Mouse (Mus musculus): ENCODE data around the gene Efemp2.

The Efemp2 gene

DNA sequence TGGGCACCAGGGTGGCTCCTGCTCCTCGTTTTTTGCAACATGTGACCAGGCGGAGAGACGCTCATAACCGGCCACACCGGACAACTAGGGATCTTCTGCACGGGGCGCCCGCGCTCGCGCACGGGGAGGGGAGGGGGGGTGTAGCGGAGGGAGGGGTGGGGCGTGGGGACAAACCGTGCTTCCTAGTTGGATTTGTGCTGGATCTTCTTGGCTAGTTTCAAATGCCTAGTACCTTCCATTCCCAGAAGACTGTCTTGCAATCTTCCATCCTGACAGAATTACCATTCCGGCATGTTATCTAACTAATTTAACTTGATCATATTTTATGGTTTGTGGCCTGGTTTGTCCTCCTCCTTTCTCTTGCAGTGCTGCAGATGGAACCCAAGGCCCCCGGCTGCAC lies 29.9 kb downstream of the Efemp2 start, which contains the start of gene 1700020D05Rik:
TSS of gene 1700020D05Rik (minus strand) at position 101 of the 400 bp plus-strand sequence.
- no peak for DNase-seq (ENCODE audit: low read depth)

DNA sequence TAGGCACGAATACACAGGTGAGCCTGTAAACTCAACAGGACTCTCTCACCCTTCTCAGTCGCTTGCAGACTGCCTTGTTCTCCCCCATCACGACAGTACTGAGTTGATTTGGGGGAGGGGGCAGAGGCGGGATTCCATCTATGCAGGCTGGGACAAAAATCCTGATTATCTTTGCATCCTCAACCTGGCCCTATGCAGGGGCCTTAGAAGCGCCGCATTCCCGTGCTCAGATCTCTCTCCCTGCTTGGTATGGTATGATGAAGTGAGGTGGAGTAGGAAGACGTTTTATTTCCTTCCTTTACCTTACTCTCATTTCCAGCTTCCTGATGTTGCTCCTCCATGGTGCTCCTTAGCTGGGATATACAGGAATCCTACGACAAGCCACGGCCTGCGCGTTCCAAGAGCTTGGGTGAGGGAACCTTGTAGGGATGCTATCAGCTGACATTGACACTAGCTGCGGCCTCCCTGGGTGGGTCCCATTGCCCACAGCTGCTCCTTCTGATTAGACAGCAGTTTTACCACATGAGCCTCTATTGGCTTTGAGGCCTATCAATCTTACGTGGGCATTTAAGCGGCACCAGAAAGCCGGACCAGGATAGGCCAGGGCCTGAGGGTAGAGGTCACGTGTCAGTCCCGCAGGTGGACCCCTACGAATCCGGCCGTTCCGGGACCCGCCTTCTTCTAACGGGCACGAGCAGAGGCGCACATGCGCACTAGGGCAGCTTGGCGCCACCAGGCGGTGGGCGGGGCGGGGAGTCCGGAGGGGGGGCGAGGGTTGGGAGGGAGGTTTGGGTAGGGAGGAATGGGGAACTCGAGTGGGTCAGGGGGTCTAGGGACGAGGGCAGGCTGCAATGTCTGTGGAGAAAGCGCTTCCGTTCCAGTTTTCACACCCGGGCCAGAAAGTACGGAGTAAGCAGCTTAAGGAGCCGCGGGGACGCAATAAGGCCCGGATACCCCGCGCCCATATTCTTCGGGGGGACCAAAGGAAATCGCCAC lies 36.6 kb downstream of the Efemp2 start, which contains the start of gene Snx32:
TSS of gene Snx32 (minus strand) at position 508 of the 996 bp plus-strand sequence.
- peak; percentile 98 for DNase-seq (ENCODE audit: low read depth)

DNA sequence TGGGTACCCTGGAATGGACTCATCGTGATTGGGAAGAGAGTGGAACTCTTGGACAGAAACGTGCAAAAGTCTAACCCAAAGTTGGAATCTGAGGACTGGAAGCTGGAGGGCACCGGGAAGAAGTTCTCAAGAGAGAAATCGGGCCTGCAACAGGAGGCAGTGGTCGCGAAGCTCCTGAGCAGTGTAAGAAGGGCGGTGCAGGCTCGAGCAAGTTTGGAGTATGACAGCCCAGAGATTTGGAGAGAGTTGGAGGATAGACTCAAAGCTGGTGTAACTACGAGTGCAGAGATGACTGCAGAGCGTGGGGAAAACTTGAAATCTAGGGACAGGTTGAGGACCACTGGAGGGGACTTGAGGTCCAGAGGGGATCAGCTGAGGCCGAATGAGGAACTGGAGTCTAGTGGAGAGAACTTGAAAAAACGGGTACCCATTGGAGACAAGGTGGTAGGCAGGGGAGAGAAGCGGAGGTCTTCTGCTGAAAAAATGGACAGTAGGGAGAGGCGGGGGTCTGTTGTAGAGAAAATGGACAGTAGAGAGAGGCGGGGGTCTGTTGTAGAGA lies 37.4 kb downstream of the Efemp2 start:
- DNase-seq (ENCODE audit: low read depth) = no peak

DNA sequence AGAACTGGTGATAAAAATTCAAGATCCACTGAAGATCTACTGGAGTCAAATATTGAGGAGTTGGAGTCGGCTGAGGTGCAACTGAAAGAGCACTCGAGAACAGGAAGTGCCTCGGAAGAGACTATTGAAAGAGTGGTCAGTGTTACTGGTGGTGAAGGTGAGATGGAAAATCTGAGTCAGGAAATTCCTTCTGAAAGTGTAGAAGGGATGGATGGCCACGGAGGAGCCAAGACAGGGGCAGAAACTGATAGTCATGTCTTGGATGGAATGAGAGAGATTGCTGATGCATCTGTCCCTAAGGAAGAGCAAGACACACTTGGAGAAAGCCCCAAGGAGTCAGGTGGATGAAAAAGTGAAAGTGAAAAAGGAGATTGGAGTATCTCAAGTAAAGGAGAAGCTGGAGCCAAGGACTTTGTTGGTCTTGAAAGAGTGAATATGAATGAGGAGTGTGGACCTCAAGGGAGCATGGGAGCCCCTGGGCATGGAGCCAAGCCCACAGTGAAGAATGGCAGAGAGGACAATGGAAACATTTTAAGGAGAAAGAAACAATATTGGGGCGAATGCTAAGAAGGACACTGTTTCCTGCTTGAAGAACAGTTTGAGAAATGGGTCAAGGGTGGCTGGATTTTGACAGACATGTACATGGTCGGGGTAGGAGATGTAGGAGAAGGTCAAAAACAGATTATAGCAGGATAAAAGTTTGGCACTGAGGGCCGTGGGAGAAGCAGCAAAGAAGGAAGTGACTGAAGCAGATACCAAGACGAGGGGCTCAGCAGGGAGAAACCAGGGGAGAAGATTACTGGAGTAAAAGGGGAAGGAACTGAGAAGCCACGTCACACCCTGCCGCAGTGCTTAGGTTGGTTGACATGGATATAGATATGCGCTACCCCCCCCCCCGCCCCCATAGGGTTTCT lies 38.6 kb downstream of the Efemp2 start:
- no peak for DNase-seq (ENCODE audit: low read depth)

DNA sequence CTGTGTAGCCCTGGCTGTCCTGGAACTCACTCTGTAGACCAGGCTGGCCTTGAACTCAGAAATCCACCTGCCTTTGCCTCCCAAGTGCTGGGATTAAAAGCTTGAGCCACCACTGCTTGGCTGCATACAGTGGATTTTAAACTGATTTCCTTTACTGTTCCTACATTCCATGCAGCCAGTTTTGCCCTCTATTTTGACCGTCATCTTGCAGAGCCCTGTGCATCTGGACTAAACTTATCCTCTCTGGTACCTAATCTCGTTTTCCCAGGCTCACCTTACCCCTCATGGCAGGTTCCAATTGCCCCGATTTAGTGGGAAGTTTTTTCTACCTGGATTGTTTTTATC lies 39.2 kb downstream of the Efemp2 start:
- DNase-seq (ENCODE audit: low read depth) = no peak

DNA sequence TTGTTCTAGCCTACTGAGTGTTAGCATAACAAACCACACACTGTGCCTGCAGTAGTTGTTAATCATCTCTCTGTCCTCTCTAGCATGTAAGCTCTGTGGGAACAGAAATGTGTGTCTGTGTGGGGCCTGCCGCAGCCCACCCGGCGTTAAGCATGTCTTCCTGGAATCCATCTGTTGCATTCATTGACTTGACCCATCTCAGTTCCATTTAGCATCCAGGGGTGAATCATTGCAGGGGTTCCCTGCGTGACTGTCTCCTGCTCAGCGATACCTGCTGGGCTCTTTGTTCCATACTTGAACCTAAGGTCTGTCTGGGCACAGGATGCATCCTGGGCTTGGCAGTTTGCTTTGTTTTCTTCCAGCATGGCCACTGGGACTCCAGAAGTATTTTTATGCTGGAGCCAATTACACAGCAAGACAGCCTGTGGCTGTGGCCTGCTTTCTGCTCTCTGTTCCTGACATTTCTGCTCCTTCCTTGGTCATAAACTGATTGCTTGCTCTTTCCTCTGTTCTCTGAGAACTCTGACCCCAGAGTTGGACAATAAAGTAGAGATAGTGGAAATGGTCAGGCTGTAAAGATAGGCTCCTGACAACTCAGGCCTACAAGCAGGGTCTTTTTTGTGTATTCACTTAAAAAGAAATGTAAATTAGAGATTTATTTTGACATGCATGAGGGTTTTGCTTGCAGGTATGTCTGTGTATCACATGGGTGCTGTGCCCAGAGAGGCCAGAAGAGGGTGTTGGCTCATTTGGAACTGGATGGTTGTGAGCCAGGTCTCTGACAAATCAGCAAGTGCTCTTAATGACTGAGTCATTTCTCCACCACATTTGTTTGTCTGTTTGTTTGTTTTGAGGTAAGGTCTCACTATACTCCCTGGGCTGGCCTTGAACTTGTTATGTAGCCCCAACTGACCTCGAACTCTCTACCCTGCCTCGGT lies 42.4 kb downstream of the Efemp2 start:
- no peak for DNase-seq (ENCODE audit: low read depth)

DNA sequence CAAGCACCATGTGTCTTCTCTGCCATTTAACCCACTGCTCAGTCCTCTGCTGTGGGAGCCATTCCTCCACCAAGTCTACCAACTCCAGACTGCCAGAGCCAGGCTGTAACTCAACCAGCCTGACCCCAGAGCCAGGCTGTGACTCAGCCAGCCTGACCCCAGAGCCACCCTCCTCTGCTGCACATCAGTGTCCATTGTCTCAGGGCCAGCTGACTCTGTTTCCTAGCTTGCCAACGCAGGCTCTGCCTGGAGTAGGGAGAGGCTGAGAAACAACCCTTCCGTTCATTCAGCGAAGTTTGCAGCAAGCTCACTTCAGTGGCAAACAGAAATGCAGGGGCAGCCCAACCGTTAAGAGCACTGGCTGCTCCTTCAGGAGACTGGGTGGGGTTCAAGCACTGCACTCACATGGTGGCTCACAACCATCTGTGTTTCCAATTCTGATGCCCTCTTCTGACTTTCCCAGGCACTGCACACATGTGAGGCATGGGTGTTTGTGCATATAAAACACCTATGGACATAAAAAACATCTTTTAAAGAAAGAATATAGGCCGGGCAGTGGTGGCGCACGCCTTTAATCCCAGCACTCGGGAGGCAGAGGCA lies 43.3 kb downstream of the Efemp2 start:
- no peak for DNase-seq (ENCODE audit: low read depth)

DNA sequence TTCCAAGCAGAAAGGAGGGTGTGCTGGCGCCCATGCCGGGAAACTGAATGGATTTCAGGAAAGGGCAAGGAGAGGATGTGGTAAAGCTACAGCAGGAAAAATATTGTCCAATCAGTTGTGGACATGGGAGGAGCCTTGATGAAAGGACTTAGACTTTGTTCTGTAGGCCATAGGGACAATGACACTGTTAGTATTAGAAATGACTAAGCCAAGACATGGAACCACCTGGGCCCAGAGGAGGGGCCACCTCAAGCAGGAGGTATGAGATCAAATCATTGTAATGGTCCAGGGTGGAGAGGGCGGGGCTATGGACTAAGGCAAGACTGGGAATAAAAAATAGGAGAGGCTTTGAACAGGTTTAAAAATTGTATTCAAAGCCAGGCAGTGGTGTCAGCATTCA lies 45.0 kb downstream of the Efemp2 start:
- DNase-seq (ENCODE audit: low read depth) = no peak

DNA sequence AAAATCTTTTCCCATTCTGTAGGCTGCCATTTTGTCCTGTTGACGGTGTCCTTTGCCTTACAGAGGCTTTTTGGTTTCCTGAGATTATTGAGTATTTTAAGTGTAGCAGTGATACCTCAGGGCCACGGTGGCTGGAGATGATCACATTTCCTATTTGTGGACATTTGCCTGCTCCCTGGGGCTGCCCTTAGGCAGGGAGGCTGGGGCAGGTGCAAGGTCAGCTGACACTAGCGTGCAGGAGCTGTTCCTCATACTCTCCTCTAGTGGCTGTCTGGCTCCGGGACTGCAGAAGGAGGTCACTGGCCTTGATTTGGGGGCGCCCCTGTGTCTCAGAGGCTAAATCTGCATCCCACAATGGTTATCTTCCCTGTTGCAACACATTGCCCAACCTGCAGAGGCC lies 51.5 kb downstream of the Efemp2 start:
- DNase-seq (ENCODE audit: low read depth) = no peak

DNA sequence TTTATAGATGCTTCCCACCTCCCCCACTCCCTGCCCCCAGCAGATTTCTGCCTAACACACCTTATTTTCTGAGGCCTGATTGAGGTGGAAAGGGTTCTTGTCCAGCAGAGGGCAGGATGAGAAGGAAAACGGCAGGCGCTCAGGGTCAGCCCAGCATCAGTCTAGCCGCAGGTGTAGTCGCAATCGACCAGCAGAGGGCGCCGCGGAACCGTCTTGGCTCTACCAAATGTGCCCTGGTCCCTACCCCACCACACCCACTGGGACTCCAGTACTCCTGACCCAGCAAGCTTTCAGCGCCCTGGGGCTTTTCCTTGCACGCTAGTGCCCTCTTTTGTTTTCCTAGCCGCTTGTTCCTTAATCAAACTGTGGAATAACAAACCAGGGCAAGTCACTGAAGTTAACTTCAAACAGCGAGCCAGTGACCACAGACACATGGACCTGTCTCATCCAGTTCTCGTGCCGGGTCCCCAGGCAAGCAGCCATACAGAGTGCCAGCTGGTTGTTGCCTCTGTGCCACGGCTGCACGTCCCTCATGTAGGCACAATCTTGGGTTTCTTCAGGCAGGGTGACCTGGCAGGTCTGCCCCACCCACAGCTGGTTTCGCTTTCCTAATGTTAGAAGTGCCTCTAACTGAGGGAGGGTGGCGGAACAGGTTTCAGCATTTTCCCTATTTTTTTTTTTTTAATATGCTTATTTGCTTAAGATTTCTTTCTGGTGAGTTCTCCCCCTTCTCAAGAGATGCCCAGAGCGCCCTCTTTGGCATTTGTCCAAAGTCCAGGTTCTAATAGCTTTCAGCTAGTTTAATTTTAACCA lies 55.8 kb downstream of the Efemp2 start:
- peak; percentile 92 for DNase-seq (ENCODE audit: low read depth)

DNA sequence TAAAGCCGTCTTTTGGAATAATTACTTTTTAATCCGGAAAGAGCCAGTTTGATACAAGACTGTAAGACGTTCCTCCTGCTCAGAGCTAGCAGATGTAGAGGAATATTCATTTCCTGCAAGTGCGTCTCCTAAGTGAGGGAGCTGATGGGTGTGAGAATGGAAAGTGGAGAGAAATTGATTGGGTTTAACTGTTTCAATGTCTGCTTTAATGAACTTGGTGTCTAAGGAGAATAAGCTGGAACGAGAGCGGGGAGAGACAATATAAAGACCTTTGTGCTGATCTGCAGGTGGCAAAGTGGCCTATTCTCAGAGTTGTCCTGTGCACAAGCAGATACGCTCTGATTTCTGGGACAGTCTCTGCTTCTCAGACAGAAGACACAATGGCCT lies 56.4 kb downstream of the Efemp2 start:
- no peak for DNase-seq (ENCODE audit: low read depth)

Measured in c-Kit-positive CD71-positive TER-119-negative erythroid progenitor cells, embryonic 14.5 days (primary cell).